Mouse (Mus musculus) hindlimb bud, embryonic 11.5 days (tissue): ENCODE measurements around the gene Gemin7.

Experiments used
- DNase-seq: peaks from one replicate; pipeline ENCODE4 v3.0.0-alpha.2; 2012; ENCODE audit warnings: low read depth, low spot score; ENCODE audit errors: extremely low spot score

Gemin7 gene

DNA sequence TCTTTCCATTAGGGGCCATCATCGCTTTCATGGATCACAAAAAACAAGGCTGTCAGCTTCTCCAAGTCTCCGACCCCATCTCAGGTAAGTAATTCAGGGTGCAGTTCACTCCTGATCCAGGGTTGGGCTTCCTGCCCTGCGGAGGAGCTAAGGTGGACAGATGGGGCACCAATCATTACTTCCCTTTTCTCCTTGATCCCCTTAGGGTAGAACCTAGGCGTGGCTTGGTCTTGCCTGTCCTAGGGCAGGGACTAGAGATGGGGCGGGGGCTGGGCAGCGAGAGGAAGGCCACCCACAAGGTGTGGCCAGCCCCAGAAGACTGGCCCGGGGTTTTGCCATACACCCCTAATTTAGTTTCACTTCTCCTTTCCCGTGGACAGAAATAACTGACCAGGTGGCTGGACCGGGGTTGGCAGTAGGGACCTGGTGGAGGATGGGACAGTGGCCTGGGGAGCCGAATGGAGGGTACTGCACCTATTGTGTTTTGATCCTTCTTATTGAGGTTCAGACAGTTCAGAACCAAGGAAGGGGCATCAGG is 551 bp upstream of the Gemin7 start:
- DNase-seq: no peak

DNA sequence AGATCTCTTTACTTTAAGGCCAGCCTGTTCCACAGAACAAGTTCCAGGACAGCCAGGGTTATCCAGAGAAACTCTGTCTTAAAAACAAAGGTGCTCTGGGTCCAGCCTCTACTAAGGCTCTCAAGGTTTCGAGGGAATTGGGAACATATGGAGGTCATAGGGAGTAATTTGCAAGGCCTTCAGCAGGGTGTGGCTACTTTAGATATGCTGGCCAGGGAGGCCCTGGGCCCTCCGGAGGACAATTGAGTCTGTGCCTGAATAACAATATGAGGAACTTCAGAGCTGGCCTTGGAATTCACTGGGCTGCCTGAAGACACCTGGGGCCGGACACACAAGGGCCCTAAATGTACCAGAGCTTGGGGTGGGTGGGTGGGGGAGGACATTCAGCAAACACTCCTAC is 1.8 kb downstream of the Gemin7 start:
- no peak for DNase-seq

DNA sequence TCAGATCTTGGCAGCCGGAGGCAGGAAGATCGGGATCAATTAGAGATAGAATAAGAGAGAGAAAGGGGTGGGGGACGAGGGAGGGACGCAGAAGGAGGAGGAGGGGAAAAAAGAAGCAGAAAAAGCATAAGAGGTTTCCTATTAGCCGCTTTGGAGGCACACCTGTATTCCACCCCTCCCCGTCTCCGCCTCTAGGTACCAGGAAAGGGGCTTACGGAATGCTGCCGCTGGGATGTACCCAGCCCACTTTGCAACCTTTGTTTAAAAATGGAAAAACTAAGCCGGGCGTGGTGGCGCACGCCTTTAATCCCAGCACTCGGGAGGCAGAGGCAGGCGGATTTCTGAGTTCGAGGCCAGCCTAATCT is 3.6 kb downstream of the Gemin7 start:
- no peak for DNase-seq

DNA sequence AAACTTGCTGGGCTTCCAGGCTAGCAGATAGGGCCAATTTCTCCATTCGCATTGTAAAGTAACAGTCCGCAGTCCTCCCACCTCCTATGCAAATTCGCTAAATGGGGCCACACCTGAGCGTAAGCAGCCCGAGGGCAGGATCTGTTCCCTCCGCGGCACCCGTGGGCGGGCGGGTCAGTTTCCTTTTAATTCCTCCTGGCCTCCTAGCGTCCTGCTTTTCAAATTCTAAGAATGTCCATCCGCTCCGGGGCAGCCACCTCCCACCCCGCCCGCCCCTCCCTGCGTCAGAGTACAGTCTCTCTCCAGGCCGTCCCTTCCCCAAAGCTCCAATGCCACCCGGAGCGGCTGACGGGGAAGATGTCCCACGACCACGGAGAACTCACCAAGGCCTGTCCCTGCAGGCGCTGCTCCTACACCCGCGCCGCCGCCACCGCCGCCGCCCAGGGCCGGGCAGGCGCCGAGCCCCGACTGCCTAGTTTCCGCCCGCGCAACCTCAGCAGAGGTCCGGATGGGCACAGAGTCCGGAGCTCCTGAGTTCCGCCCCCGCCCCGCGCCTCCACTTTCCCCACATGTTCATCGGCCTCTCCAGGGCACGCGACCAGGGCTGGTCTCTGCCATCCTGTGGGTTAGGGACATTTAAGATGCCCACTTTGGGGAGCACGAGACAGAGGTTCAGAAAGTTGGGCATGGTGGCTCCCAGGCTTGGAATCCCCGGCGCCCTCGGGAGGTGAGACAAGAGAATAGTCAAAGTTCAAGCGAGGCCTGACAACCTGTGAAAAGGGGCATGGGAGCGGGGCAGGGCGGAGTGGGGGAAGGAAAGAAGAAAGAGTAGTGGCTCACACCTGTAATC is 4.2 kb downstream of the Gemin7 start:
- no peak for DNase-seq

DNA sequence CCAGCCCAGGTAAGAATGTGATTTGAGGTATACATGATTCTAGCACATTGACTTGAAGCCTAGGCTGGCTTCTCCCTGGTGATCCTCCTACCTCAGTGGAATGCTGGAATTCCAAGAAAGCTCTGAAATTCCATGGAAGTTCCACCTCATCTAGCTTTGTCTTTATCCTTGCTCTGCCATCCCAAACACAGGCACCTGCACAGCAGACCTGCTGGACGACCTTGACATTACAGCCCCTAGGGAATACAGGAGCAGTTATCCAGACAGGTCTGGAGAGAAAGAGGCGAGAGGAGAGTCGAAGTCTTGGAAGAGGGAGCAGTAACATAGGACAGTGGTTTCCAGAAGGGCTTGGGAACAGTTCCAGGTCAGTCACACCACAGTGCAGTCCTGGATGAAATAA is 7.7 kb downstream of the Gemin7 start:
- no peak for DNase-seq

DNA sequence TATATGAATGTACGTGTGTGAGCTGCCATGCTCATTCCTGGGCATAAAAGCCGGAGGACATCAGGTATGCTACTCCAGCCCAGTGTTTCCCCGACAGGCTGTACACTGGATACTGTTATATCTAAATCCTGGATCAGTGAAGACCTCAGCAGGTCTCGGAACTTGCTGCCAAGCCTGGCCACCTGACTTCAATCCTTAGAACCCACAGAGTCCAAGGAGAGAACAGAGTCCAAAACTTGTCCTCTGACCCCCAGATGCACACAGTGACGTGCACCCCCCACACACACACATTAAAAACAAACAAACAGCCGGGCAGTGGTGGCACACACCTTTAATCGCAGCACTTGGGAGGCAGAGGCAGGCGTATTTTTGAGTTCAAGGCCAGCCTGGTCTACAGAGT is 10.0 kb downstream of the Gemin7 start:
- DNase-seq: no peak

DNA sequence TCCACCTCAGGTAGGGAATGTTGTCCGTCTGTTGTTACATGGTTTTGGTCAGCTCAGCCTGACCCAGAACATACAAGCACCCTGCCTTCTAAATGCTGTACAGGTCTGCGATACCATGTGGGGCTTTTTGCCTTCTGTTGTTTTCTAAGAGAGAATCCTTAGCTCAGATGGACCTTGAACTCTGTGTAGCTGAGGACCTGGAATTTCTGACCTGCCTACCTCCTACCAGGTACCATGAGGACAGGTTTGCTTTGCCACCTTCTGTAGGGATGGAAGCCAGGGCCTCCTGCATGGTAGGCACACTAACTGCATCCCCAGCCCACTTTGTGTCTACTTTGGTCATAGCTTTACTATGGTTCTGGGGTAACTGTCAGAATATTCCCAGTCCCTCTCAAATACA is 11.6 kb downstream of the Gemin7 start:
- no peak for DNase-seq

DNA sequence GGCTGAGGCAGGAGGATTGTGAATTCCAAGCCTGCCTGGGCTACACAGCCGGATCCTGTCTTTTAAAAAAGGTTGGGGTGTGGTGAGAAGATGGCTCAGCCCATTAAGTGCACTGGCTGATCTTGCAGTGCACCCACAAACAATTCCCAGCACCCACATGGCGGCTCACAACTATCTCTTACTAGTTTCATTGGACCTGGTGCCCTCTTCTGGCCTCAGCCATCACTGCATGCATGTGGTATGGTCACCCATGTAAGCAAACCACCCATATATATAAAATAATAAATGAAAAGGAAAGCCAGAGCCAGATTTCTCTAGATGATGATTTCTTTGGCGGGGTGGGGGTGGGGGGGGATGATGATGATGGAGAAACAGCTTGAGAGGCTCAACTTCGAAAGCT is 12.9 kb downstream of the Gemin7 start:
- DNase-seq: no peak

DNA sequence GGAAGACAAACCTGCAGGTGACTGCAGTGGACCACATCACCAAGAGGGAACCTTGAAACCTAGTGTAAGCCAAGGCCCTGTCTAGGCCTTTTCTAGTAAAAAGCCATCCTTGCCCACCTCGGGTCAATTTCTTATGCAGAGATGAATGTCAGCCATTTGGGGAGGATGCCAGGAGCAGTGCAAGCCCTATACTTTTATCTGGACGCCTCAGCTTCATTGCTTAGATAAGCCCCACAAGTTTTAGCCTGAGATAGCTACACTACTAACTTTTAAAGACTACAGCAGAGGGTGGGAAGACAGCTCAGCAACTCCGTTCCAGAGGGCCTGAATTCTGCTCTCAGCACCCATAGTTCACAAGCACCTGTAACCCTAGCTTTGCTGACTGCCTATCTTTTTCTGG is 13.5 kb downstream of the Gemin7 start:
- DNase-seq: no peak

DNA sequence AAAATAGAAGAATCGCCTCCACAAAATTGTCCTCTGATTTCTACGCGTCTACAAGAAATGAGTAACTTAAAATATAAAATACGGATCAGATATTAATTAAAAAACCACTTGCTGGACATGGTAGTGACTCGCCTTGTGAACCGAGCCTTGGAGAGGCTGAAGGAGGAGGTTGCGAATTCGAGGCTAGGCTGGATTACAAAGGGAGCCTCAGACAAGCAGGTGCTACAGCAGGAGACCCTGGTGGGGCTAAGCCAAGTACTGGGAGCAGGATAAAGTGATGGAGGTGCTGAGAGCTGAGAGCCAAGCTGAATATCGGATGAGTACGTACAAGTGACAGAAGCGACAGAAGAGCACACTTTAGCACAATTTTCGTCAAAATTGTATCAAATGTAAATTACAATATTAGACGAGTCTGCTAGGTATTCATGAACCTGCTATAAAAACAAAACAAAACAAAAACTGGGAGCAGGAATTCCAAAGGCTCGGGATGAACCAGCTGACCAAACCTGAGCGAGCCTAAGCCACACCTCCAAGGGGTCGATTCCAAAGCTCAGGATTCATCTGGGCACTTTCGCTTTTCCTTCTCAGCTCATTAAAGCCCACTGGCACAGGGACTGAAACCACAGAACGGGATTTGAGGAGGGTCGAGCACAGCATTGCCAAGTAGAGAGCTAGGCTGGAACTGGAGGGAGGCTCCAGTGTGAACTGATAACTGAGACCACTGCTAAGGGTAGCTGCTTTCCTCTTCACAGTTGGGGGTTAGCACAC is 14.6 kb downstream of the Gemin7 start, which contains the start of gene Ppp1r37:
TSS of gene Ppp1r37 (minus strand) at position 434 of the 768 bp plus-strand sequence.
- DNase-seq: no peak

DNA sequence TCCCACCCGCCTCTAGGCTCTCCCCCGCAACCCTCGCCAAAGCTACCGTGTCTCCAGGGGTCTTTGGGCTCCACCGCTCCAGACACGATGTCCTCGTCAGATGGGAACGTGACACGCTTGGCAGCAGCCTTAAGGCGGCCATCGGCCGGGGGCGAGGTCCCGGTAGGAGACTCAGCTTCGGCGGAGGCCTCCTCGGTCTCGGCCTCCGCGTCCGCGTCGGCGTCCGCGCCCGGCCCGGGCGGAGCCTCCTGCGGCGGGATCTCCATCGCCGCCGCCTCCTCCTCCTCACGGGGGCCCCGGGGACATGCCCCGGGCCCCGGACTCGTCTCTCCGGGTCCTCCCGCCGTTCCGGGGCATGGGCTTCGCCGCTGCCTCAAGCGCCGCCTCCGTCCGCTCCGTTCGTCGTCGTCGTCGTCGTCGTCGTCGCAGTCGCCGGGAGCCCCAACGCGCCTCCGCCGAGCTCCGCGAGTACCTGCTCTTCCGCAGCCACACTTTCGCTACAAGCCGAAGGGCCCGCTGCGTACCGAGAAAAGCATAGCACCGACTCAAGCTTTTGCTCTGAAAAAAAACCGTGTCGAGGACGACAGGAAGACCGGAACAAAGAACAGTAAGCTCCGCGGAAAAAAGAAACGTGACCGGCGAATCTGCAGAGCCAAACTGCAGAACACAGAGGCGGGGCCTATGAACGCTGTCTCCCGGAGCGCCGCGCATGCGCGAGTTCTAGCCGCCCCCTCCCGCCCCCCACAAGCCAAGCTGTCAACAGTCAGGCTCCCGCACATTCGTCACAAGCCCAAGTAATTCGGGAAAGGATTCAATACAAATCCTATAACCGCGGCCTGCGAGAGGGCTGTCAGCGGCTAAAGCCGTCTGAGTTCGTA is 15.4 kb downstream of the Gemin7 start:
- DNase-seq: peak; percentile 85

DNA sequence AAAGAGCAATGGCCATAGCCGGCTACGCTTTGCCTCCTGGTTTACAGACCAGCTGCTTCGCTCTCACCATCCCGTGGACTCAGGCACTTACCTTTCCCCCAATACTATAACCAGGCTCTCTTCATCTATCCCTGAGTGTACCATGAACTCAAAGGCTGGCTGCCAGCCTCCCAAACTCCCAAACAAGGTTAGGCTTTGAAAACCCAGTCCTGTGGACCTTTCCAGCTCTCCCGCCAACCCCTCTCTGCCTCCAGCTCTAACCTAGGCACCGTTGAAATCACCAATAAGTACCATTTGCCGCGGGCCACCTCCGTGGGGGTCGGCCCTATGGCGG is 16.0 kb downstream of the Gemin7 start:
- DNase-seq: no peak

DNA sequence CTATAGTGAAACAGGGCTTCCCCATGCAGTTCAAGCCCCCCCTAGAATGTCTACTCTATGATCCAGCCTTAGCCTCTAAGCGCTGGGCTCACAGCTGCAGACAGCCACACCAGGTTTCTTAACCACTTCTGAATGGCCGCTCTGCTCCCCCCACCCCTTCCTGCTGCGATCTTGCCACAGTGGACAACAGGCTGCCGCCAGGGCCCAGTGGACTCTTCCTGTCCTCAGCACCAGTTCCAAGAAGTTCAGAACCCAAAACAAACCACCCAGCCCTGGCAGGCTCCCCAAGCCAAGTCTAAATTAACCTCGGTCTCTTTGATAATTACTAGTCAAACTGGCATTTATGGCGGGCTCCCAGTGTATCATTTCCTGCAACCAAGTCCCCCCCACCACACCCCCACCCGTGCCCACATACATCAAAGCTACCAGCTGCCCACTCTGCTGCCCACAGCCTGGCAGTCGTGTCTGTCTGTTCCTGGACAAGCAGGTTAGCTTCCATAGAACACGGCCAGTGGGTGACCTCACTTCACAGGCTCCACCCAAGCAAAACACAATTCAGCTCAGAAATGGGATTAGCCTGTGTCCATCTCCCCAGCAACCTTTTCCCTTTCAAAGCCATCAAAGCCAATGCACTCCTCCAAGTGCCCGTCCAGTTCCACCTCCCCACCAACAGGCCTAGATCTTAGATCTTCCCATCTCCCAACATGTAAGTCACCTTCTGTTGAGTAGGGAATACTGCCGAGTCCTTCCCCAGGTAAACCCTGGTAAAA is 16.7 kb downstream of the Gemin7 start:
- no peak for DNase-seq

DNA sequence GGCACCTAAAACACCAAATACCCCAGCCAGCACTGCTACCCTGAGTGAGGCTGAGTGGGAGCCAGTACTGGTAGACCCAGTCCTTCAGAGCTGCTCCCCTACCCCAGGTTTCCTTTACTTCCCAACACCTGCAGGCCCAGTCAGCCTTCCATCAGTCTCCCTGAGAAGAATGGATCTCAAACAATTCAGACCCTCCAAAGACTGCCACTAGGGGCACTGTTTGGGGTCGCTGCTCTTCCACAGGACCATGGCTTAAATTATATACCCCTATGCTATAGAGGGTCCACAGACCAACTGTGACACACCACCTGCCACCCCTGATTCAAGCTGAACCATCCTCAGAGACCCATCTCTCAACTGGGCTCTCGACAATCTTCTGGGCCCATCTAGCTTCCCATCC is 18.4 kb downstream of the Gemin7 start:
- DNase-seq: no peak

DNA sequence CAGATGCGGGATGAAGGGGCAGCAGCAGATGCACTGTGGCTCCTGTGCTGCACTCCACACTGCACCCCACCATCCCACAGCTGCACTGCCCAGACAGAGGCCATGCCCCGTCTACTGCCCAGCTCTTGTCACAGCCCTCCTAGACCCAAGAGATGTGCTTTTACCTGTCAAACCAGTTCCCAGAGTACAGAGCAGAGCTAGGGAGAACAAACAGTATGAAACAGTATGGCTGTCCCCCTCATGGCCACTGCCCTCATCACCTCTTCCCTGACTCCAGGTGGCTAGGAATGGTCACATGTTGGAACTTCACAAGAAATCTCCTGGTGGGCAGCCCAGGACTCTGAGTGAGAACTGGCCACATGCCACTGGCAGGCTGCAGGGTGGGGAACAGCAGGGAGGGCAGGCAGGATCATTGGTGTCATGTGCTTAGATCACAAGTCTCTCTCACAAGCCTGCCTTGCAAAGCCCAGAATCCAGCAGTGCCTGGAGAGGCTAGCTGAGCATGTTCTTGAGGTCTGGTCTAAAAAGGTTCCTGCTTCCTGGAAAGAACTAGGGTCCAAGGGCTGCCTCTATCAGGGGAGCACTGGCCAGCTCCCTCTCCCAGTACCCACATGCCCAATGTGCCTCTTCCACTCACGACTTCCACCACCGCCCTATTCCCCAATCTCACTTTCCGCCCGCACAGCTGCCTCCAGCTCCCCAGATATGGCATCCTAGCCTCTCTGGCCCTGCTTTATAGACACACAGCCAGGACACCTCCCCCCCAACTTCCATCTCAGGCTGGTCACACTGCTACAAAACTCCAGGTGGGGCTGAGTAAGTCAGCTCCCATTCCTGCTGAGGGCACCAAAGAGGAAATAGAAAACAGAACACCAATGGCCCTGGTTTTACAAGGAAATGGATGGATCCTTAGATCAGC is 19.2 kb downstream of the Gemin7 start:
- DNase-seq: no peak

DNA sequence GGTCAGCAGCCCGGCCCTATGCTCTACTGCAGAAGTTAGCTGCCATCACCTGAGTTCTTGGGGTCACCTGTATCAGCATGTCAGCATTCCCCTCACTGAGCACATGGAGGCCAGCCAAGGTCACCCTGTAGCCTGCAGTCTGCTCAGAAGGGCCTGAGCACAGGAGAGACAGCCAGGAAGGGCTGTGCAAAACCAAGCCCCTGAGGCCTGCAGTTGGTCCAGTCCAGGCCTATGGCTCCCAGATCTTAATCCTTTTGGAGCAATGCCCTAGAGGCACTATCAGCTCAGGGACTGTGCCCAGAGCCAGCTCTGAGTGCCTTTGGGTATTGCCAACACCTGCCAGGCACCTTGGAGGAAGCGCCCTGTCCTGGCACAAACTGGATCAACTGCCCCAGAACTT is 20.3 kb downstream of the Gemin7 start:
- DNase-seq: no peak

DNA sequence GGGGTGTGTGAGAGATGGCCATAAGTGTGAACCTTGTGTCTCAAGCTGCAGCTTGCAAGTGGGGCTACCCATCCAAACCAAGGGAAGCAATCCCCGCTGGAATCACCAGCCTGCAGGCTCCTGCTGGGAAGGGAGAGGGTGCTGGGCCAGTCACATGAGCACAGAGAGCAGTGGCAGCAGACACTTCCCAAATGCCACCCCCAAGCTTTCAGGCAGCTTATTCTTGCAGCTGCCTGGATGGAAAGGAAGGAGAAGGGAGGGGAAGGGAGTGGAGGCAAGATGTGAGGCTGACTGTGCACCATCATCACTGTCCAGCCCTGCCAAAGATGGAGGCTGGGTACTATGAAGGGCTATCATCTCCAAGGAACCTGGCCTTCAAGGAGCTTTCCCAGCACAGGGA is 23.2 kb downstream of the Gemin7 start:
- no peak for DNase-seq

DNA sequence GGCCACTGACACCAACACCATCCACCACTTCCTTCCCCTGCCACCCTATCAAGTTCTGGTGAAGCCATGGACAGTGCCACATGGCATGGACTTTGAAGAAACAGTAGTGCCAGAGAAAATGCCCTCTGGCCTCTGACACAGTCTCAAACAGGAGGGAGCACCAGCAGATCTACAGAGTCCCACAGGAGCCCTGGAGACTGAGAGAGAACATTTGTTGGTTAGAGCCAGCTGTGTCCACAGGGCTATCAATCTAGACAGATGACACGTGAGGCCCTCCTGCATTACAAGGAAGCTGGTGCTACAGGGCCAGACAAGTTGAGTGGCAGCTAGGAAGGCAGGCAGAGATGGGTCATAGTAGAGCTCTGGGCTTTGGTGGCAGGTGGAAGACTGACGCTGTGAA is 25.0 kb downstream of the Gemin7 start:
- no peak for DNase-seq

DNA sequence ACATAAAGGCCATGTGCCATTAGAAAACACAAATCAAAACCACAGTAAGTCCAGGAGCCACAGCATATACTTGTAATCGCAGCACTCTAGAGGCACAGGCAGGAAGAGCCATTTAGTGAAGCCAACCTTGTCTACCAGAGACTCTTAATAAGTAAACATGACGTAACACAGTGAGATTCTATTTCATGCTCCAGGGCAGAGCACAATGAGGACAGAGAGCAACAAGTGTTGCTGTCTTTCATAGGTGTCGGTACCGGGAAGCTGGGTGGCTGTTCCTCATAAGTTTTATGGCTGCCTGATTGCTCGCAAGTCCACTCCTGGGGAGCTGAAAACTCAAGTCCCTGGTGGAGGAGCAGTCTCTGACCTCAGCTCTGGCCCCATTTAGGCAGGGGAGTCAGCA is 25.8 kb downstream of the Gemin7 start:
- no peak for DNase-seq

DNA sequence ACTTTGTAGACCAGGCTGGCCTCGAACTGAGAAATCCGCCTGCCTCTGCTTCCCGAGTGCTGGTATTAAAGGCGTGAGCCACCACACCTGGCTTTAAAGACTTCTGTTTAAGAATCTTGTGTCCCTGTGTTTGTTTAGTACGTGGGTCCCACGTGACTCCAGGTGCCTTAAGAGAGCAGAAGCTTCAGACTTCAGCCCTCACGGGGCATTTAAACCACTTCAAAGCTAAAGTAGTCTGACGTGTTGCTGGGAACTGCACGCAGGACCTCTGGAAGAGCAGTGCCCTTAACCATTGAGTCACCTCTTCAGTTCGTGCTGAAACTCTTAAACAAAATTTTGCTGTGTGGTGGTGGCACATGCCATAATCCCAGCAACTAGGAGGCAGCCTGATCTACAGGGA is 28.0 kb downstream of the Gemin7 start:
- DNase-seq: no peak
